Mouse (Mus musculus) urinary bladder, adult 2 months (tissue): Measurements from ENCODE around the gene Ppp1r17. TPM values are rescaled to one million over a fixed set of nuclear protein-coding genes. Genes with fewer than 3 reads are reported as not detected.

Experiments used
- polyA plus RNA-seq: library from polyadenylated mRNA; depleted of rRNA; stranded (reverse); fragments of >200 nt; gene quantifications from 2 replicates; pipeline ENCODE4 v1.2.3, GENCODE M21; 2012; rRNA removed

Gene Ppp1r17
- polyA plus RNA-seq, 1 experiment = 0.07 TPM

Other genes starting within 250 kb of the Ppp1r17 start
- gene Itprid1, start 180.6 kb upstream of the Ppp1r17 start, polyA plus RNA-seq = 2.0 and 2.2 TPM in 2 replicates